Mouse (Mus musculus) erythroblast, embryonic 14.5 days (primary cell): ENCODE data around the gene Tmed4.

Experiments
- GATA1 ChIP-seq: IDR thresholded peaks from 2 replicates; pipeline ENCODE4 v1.6.1; 2012; ENCODE audit warnings: low read length, inconsistent platforms, mixed read lengths
- TAL1 ChIP-seq: IDR thresholded peaks from 3 replicates; pipeline ENCODE4 v1.6.1; 2012; ENCODE audit warnings: low read length, inconsistent platforms, mixed read lengths

DNA sequence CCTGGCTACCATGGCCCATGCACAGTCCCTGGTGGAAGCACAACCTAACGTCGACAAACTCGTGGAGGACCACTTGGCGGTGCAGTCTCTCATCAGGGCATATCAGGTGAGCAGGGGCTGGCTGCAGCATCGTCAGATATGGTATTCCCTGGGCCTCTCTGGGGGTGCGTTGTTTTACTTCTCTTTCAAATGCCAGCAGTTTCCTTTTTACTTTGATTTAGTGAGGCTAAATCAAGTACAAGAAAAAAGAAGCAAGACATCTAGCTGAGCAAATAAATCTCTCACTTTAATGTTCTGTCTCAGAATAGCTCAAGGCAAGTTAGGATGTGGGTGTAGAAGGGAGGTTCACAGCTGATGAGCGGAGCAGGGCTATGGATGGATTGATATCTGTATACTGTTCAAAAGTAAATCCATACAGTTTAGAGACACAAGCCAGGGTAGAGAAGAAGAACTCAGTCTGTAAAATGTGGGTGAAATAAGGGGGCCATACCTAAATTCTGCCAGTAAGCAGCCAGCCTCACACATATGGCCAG lies 39.3 kb upstream of the Tmed4 start:
- no peak for TF ChIP-seq TAL1
- TF ChIP-seq GATA1, result no peak
